Mouse (Mus musculus) MEL (cell line): ENCODE data around the gene Gatad2a. TPM values are rescaled to one million over a fixed set of nuclear protein-coding genes. Genes with fewer than 3 reads are reported as not detected.

Source experiments
- DNase-seq: peaks from one replicate; pipeline ENCODE4 v3.0.0; 2011; ENCODE audit warnings: low read depth, low spot score
- H3K27ac ChIP-seq: 2 replicates; pipeline ENCODE4 v1.5.1; 2012; ENCODE audit warnings: low read depth, mild to moderate bottlenecking, control low read depth, low read length, moderate library complexity; ENCODE audit not compliant: control insufficient read depth
- H3K27me3 ChIP-seq, 2 experiments: fragments of 150-350 bp in 1 of 2; sonication (generic) in 1 of 2; 2 replicates each; pipeline ENCODE4 v1.6.1; 2012; ENCODE audit warnings: low read length in 2 of 2, mild to moderate bottlenecking in 2 of 2, improper control_type of control experiment in 1 of 2, moderate library complexity in 1 of 2; ENCODE audit not compliant: insufficient read depth in 2 of 2, control insufficient read depth in 1 of 2
- H3K36me3 ChIP-seq, 2 experiments: 2 replicates each; pipeline ENCODE4 v1.6.1; 2012 to 2014; ENCODE audit warnings: low read length in 2 of 2, improper control_type of control experiment in 1 of 2, inconsistent platforms in 1 of 2, mild to moderate bottlenecking in 1 of 2; ENCODE audit not compliant: insufficient read depth in 2 of 2, control insufficient read depth in 1 of 2
- H3K4me1 ChIP-seq, 2 experiments: fragments of 150-350 bp in 1 of 2; sonication (generic) in 1 of 2; 2 replicates each; pipeline ENCODE4 v1.6.1; 2012; ENCODE audit warnings: low read length in 2 of 2, improper control_type of control experiment in 1 of 2, mild to moderate bottlenecking in 1 of 2; ENCODE audit not compliant: insufficient read depth in 2 of 2, control insufficient read depth in 1 of 2
- H3K4me3 ChIP-seq, 2 experiments: fragments of 150-350 bp in 1 of 2; sonication (generic) in 1 of 2; 2 replicates each; pipeline ENCODE4 v1.5.1; 2012; ENCODE audit warnings: low read depth in 2 of 2, low read length in 2 of 2, mild to moderate bottlenecking in 2 of 2, moderate library complexity in 2 of 2, control low read depth in 1 of 2, improper control_type of control experiment in 1 of 2; ENCODE audit not compliant: control insufficient read depth in 1 of 2, insufficient read depth in 1 of 2
- H3K79me2 ChIP-seq: 2 replicates; pipeline ENCODE4 v1.6.1; 2012; ENCODE audit warnings: mild to moderate bottlenecking, low read length, moderate library complexity; ENCODE audit not compliant: control insufficient read depth, poor library complexity, insufficient read depth
- H3K9ac ChIP-seq: 2 replicates; pipeline ENCODE4 v1.6.1; 2012; ENCODE audit warnings: low read depth, mild to moderate bottlenecking, control low read depth, low read length, moderate library complexity; ENCODE audit not compliant: control insufficient read depth, poor library complexity, severe bottlenecking
- H3K9me3 ChIP-seq: fragments of 150-350 bp; sonication (generic); replicated peaks from 2 replicates; pipeline ENCODE4 v1.6.1; 2012; ENCODE audit warnings: mild to moderate bottlenecking, low read length, improper control_type of control experiment, moderate library complexity; ENCODE audit not compliant: insufficient read depth
- CTCF ChIP-seq, 3 experiments: IDR thresholded peaks in 2 of 3; conservative IDR thresholded peaks in 1 of 3; 2 replicates each; pipeline ENCODE4 v1.5.1; 2011 to 2012; ENCODE audit warnings: low read length in 3 of 3, low read depth in 2 of 3, mild to moderate bottlenecking in 2 of 3, improper control_type of control experiment in 1 of 3, inconsistent platforms in 1 of 3, mixed read lengths in 1 of 3, moderate library complexity in 1 of 3; ENCODE audit not compliant: control insufficient read depth in 1 of 3, insufficient read depth in 1 of 3, poor library complexity in 1 of 3, severe bottlenecking in 1 of 3
- E2F4 ChIP-seq: IDR thresholded peaks from 2 replicates; pipeline ENCODE4 v1.6.1; 2011; ENCODE audit warnings: low read depth, low read length, improper control_type of control experiment, borderline replicate concordance
- EP300 ChIP-seq, 2 experiments: IDR thresholded peaks; 2 replicates each; pipeline ENCODE4 v1.6.1; 2011; ENCODE audit warnings: improper control_type of control experiment in 2 of 2, low read length in 2 of 2, low read depth in 1 of 2, mild to moderate bottlenecking in 1 of 2
- ETS1 ChIP-seq: IDR thresholded peaks from 2 replicates; pipeline ENCODE4 v1.6.1; 2012; ENCODE audit warnings: low read depth, mild to moderate bottlenecking, inconsistent platforms, low read length, improper control_type of control experiment, moderate library complexity
- GABPA ChIP-seq: IDR thresholded peaks from 2 replicates; pipeline ENCODE4 v1.6.1; 2012; ENCODE audit warnings: low read depth, mild to moderate bottlenecking, inconsistent platforms, low read length, improper control_type of control experiment, moderate library complexity
- GATA1 ChIP-seq: IDR thresholded peaks from 2 replicates; pipeline ENCODE4 v1.6.1; 2011; ENCODE audit warnings: low read depth, low read length, improper control_type of control experiment
- JUND ChIP-seq: IDR thresholded peaks from 2 replicates; pipeline ENCODE4 v1.6.1; 2011; ENCODE audit warnings: low read depth, mild to moderate bottlenecking, improper control_type of control experiment, low read length
- KAT2A ChIP-seq: conservative IDR thresholded peaks from 2 replicates; pipeline ENCODE4 v1.6.1; 2012; ENCODE audit warnings: low read depth, low read length, improper control_type of control experiment, inconsistent platforms
- MAFK ChIP-seq: IDR thresholded peaks from 2 replicates; pipeline ENCODE4 v1.6.1; 2011; ENCODE audit warnings: low read depth, mild to moderate bottlenecking, low read length, improper control_type of control experiment, borderline replicate concordance
- MAZ ChIP-seq: IDR thresholded peaks from 2 replicates; pipeline ENCODE4 v1.6.1; 2012; ENCODE audit warnings: low read depth, mild to moderate bottlenecking, inconsistent platforms, low read length, improper control_type of control experiment
- MYB ChIP-seq: IDR thresholded peaks from 2 replicates; pipeline ENCODE4 v1.6.1; 2011; ENCODE audit warnings: mild to moderate bottlenecking, low read depth, low read length, improper control_type of control experiment
- NELFE ChIP-seq: IDR thresholded peaks from 2 replicates; pipeline ENCODE4 v1.6.1; 2011; ENCODE audit warnings: low read depth, low read length, improper control_type of control experiment
- POLR2A ChIP-seq, 2 experiments: IDR thresholded peaks; 2 replicates each; pipeline ENCODE4 v1.6.1; 2011 to 2012; ENCODE audit warnings: low read length in 2 of 2, mild to moderate bottlenecking in 2 of 2, control low read depth in 1 of 2, improper control_type of control experiment in 1 of 2, low read depth in 1 of 2, moderate library complexity in 1 of 2; ENCODE audit not compliant: control insufficient read depth in 1 of 2, insufficient read depth in 1 of 2, poor library complexity in 1 of 2
- RAD21 ChIP-seq: IDR thresholded peaks from 2 replicates; pipeline ENCODE4 v1.6.1; 2011; ENCODE audit warnings: mild to moderate bottlenecking, low read depth, low read length, improper control_type of control experiment
- RCOR1 ChIP-seq: IDR thresholded peaks from 2 replicates; pipeline ENCODE4 v1.6.1; 2012; ENCODE audit warnings: low read depth, mild to moderate bottlenecking, inconsistent platforms, low read length, improper control_type of control experiment
- SIN3A ChIP-seq: IDR thresholded peaks from 2 replicates; pipeline ENCODE4 v1.6.1; 2012; ENCODE audit warnings: low read length, improper control_type of control experiment, inconsistent platforms
- SMC3 ChIP-seq: IDR thresholded peaks from 2 replicates; pipeline ENCODE4 v1.6.1; 2011; ENCODE audit warnings: low read depth, low read length, improper control_type of control experiment
- TBP ChIP-seq: IDR thresholded peaks from 2 replicates; pipeline ENCODE4 v1.8.0; 2011; ENCODE audit warnings: low read depth, low read length, improper control_type of control experiment
- TCF12 ChIP-seq: IDR thresholded peaks from 2 replicates; pipeline ENCODE4 v1.6.1; 2014; ENCODE audit warnings: low read depth, mild to moderate bottlenecking, inconsistent platforms, low read length, improper control_type of control experiment, moderate library complexity
- USF1 ChIP-seq: IDR thresholded peaks from 2 replicates; pipeline ENCODE4 v1.6.1; 2014; ENCODE audit warnings: low read depth, mild to moderate bottlenecking, inconsistent platforms, low read length, improper control_type of control experiment, moderate library complexity
- USF2 ChIP-seq, 2 experiments: IDR thresholded peaks; 2 replicates each; pipeline ENCODE4 v1.6.1; 2011 to 2012; ENCODE audit warnings: improper control_type of control experiment in 2 of 2, low read length in 2 of 2, borderline replicate concordance in 1 of 2, inconsistent platforms in 1 of 2, low read depth in 1 of 2, mild to moderate bottlenecking in 1 of 2; ENCODE audit not compliant: insufficient read depth in 1 of 2
- ZC3H11A ChIP-seq: IDR thresholded peaks from 2 replicates; pipeline ENCODE4 v1.6.1; 2012; ENCODE audit warnings: low read depth, mild to moderate bottlenecking, inconsistent platforms, low read length, improper control_type of control experiment
- ZKSCAN1 ChIP-seq: IDR thresholded peaks from 2 replicates; pipeline ENCODE4 v1.6.1; 2012; ENCODE audit warnings: low read depth, mild to moderate bottlenecking, inconsistent platforms, low read length, improper control_type of control experiment, moderate library complexity
- polyA plus RNA-seq, 2 experiments: library from polyadenylated mRNA; stranded (reverse) in 1 of 2; unstranded in 1 of 2; fragments of >175 nt in 1 of 2; fragments of >200 nt in 1 of 2; gene quantifications; 2 replicates each; pipeline versions ENCODE4 v1.2.1 to v1.2.4; 2012; ENCODE audit warnings: low replicate concordance in 2 of 2, low read depth in 1 of 2; ENCODE audit not compliant: insufficient read length in 2 of 2, insufficient read depth in 1 of 2, missing spikeins in 1 of 2
- total RNA-seq: library from RNA; depleted of rRNA; stranded (reverse); fragments of 300-350 nt; gene quantifications from 2 replicates; pipeline ENCODE4 v1.2.3, GENCODE M21; 2012

Gene Gatad2a
- total and polyA plus RNA-seq, 3 experiments = 38.0 to 129 (median 111) TPM

- no peak for TF ChIP-seq NELFE
- peak; percentile 89 for TF ChIP-seq ETS1
- no peak for TF ChIP-seq TCF12
- TF ChIP-seq TBP = peak; percentile 74
- TF ChIP-seq SIN3A = peak; percentile 87
- TF ChIP-seq KAT2A = no peak
- TF ChIP-seq E2F4 = no peak
- TF ChIP-seq USF1 = peak; percentile 98
- TF ChIP-seq JUND = no peak
- TF ChIP-seq GABPA = no peak
- no peak for TF ChIP-seq MAZ
Observed at GRCm38 (mm10) chr8:69919876-69920662, 76.1 kb downstream of the Gatad2a start (continued).

GRCm38 (mm10) chr8:69919010-69919409 is 77.2 kb downstream of the Gatad2a start:
- DNase-seq = peak; percentile 90
- Histone ChIP-seq H3K27me3 (no peaks in the 10 kb centered on the region), H3K27ac (no peak overlapping the region), H3K4me1 (peaks cover 9 to 26% of the 10 kb centered on the region in 2 experiments), H3K4me3 (no peak overlapping the region), H3K36me3 (peaks cover 12 to 18% of the 10 kb centered on the region in 2 experiments), H3K9me3 (no peaks in the 10 kb centered on the region), H3K79me2 (peaks cover 10% of the 10 kb centered on the region), H3K9ac (no peak overlapping the region)
- TF ChIP-seq MAZ (no peak), RAD21 (peak; percentile 71), TBP (no peak), SMC3 (peak; percentile 60), RCOR1 (no peak), POLR2A (IDR thresholded peaks at IDR 0.05; ENCODE audit: control insufficient read depth in 1 of 2, insufficient read depth in 1 of 2, low read depth in 1 of 2, low read length in 2 of 2, poor library complexity in 1 of 2) (no peak), SIN3A (peak; percentile 54; the same call in 1 of the 2 replicates), ZC3H11A (peak; percentile 64), EP300 (IDR thresholded peaks at IDR 0.05; ENCODE audit: low read depth in 1 of 2, low read length in 2 of 2) (peak in 1 of 2 experiments; percentile 9; a peak in 1 of 4 replicates), MYB (no peak), ZKSCAN1 (no peak), MAFK (no peak), NELFE (no peak), USF2 (IDR thresholded peaks at IDR 0.05; ENCODE audit: borderline replicate concordance in 1 of 2, insufficient read depth in 1 of 2, low read depth in 1 of 2, low read length in 2 of 2) (no peak), E2F4 (no peak), GATA1 (no peak), CTCF (IDR thresholded peaks at IDR 0.05 in 2 of 3, conservative IDR thresholded peaks at IDR 0.05 in 1 of 3; ENCODE audit: control insufficient read depth in 1 of 3, insufficient read depth in 1 of 3, low read depth in 2 of 3, low read length in 3 of 3, poor library complexity in 1 of 3, severe bottlenecking in 1 of 3) (peak; percentile 54 to 77 (median 63))
